Mouse (Mus musculus) CH12.LX (cell line): ENCODE measurements around the gene Olfr822. TPM values are rescaled to one million over a fixed set of nuclear protein-coding genes. Genes with fewer than 3 reads are reported as not detected.

Experiments
- DNase-seq: peaks from one replicate; pipeline ENCODE4 v3.0.0-alpha.2; 2013; ENCODE audit errors: extremely low read depth
- H3K27ac ChIP-seq: 2 replicates; pipeline ENCODE4 v1.5.1; 2012; ENCODE audit warnings: low read depth, mild to moderate bottlenecking, control low read depth, moderate library complexity; ENCODE audit not compliant: insufficient read depth
- H3K27me3 ChIP-seq: replicated peaks from 2 replicates; pipeline ENCODE3; 2012; ENCODE audit warnings: inconsistent platforms
- H3K36me3 ChIP-seq, 2 experiments: replicated peaks in 1 of 2; 2 replicates each; pipeline versions ENCODE3 to v1.6.1; 2012; ENCODE audit warnings: inconsistent platforms in 1 of 2, low read length in 1 of 2, mild to moderate bottlenecking in 1 of 2, mixed read lengths in 1 of 2, moderate library complexity in 1 of 2; ENCODE audit not compliant: control insufficient read depth in 1 of 2, insufficient read depth in 1 of 2
- H3K4me1 ChIP-seq, 2 experiments: 2 replicates each; pipeline ENCODE4 v1.6.1; 2012; ENCODE audit warnings: inconsistent platforms in 1 of 2, moderate library complexity in 1 of 2; ENCODE audit not compliant: insufficient read depth in 2 of 2, control insufficient read depth in 1 of 2
- H3K4me2 ChIP-seq: 2 replicates; pipeline ENCODE4 v1.6.1; 2012; ENCODE audit warnings: low read depth, mild to moderate bottlenecking, control low read depth; ENCODE audit not compliant: poor library complexity, insufficient read depth, severe bottlenecking
- H3K4me3 ChIP-seq, 3 experiments: fragments of 150-350 bp in 1 of 3; sonication (generic) in 1 of 3; replicated peaks in 1 of 3; 2 replicates each; pipeline versions ENCODE3 to v1.5.1; 2011 to 2012; ENCODE audit warnings: low read depth in 2 of 3, low read length in 2 of 3, mild to moderate bottlenecking in 2 of 3, moderate library complexity in 2 of 3, control low read depth in 1 of 3, improper control_type of control experiment in 1 of 3, inconsistent platforms in 1 of 3, mixed read lengths in 1 of 3; ENCODE audit not compliant: poor library complexity in 1 of 3
- H3K79me2 ChIP-seq: replicated peaks from 2 replicates; pipeline ENCODE4 v1.6.1; 2012; ENCODE audit warnings: mild to moderate bottlenecking, moderate library complexity; ENCODE audit not compliant: control insufficient read depth, poor library complexity, insufficient read depth, severe bottlenecking; ENCODE audit errors: extremely low read depth
- H3K9ac ChIP-seq: 2 replicates; pipeline ENCODE4 v1.6.1; 2012; ENCODE audit warnings: low read depth, mild to moderate bottlenecking, control low read depth, moderate library complexity; ENCODE audit not compliant: insufficient read depth
- H3K9me3 ChIP-seq: replicated peaks from 2 replicates; pipeline ENCODE3; 2012; ENCODE audit warnings: low read length, inconsistent platforms, mixed read lengths
- CHD1 ChIP-seq: IDR thresholded peaks from 2 replicates; pipeline ENCODE4 v1.6.1; 2012; ENCODE audit warnings: low read depth, low read length, improper control_type of control experiment, inconsistent platforms
- CHD2 ChIP-seq: IDR thresholded peaks from 2 replicates; pipeline ENCODE4 v1.6.1; 2011; ENCODE audit warnings: low read length, improper control_type of control experiment
- EP300 ChIP-seq: IDR thresholded peaks from 2 replicates; pipeline ENCODE4 v1.6.1; 2011; ENCODE audit warnings: low read length, improper control_type of control experiment
- ETS1 ChIP-seq: conservative IDR thresholded peaks from 2 replicates; pipeline ENCODE4 v1.6.1; 2012; ENCODE audit warnings: low read depth, mild to moderate bottlenecking, inconsistent platforms, low read length, improper control_type of control experiment, moderate library complexity
- GABPA ChIP-seq: IDR thresholded peaks from 2 replicates; pipeline ENCODE4 v1.6.1; 2012; ENCODE audit warnings: low read depth, low read length, improper control_type of control experiment, inconsistent platforms; ENCODE audit not compliant: insufficient replicate concordance
- JUND ChIP-seq: conservative IDR thresholded peaks from 2 replicates; pipeline ENCODE4 v1.6.1; 2011; ENCODE audit warnings: low read depth, low read length, improper control_type of control experiment
- MAZ ChIP-seq: IDR thresholded peaks from 2 replicates; pipeline ENCODE4 v1.6.1; 2012; ENCODE audit warnings: low read depth, mild to moderate bottlenecking, inconsistent platforms, low read length, improper control_type of control experiment, moderate library complexity
- MXI1 ChIP-seq: IDR thresholded peaks from 2 replicates; pipeline ENCODE4 v1.6.1; 2011; ENCODE audit warnings: mild to moderate bottlenecking, low read depth, low read length, improper control_type of control experiment
- MYC ChIP-seq: IDR thresholded peaks from 2 replicates; pipeline ENCODE4 v1.6.1; 2011; ENCODE audit warnings: low read depth, mild to moderate bottlenecking, improper control_type of control experiment, low read length
- PAX5 ChIP-seq: IDR thresholded peaks from 2 replicates; pipeline ENCODE4 v1.6.1; 2012; ENCODE audit warnings: low read length, inconsistent platforms, mixed read lengths
- TCF12 ChIP-seq: IDR thresholded peaks from 2 replicates; pipeline ENCODE4 v1.6.1; 2014; ENCODE audit warnings: low read depth, mild to moderate bottlenecking, inconsistent platforms, low read length, improper control_type of control experiment
- UBTF ChIP-seq: IDR thresholded peaks from 2 replicates; pipeline ENCODE4 v1.6.1; 2012; ENCODE audit warnings: low read depth, mild to moderate bottlenecking, inconsistent platforms, low read length, improper control_type of control experiment, moderate library complexity
- dilution Hi-C: fragments of 300-500 bp; cut with MboI; formaldehyde crosslinking; loops from 2 replicates; pipeline ENCODE4 v1.14.3; 2020; ENCODE audit warnings: low sequenced_read_pairs; ENCODE audit not compliant: extremely low pct_unique_long_range_greater_than_20kb, extremely low pct_ligation_motif_present
- in situ Hi-C: fragments of 300-500 bp; cut with MboI; formaldehyde crosslinking; loops from 3 replicates; pipeline ENCODE4 v1.14.3; 2019; ENCODE audit warnings: low sequenced_read_pairs, low pct_ligation_motif_present, low pct_unique_long_range_greater_than_20kb, mixed read lengths
- polyA plus RNA-seq: library from polyadenylated mRNA; unstranded; fragments of >175 nt; gene quantifications from 2 replicates; pipeline ENCODE4 v1.2.1, GENCODE M21; 2012; ENCODE audit warnings: low read depth; ENCODE audit not compliant: insufficient read length
- total RNA-seq, 2 experiments: library from RNA; depleted of rRNA; stranded (reverse); fragments of 300-350 nt in 1 of 2; fragments of >200 nt in 1 of 2; gene quantifications; 2 replicates each; pipeline ENCODE4 v1.2.3; 2012 to 2014

Olfr822 gene
- not detected in 2 replicates for total RNA-seq (2012; rRNA removed)
- not detected in 2 replicates for total RNA-seq (2014; rRNA removed)
- polyA plus RNA-seq, result not detected in 2 replicates

DNA sequence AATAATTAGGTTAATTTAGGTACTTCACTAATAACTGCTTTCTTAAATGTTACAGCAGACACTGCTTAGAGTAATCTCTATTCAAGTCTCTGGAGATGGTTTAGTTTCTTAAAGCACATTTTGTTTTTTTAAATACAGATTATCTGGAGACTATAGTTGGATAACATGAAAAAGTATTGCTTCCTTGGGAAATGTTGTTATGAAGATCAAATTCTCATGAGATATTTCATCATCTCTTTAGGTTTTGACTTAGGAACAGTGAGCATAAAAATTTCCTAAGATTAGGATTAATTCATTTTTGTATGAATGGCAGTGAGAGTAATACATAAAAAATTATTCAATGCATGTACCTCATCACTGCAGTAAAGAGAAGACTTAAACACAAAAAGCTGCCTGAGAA is at the start of gene Olfr822:
TSS of gene Olfr822 (plus strand) at position 301 of the 400 bp plus-strand sequence.
- Histone ChIP-seq H3K4me1 (no peaks in the 10 kb centered on the region), H3K79me2 (no peaks in the 10 kb centered on the region), H3K27ac (no peak within 1 kb of the TSS), H3K4me2 (no peak within 1 kb of the TSS), H3K27me3 (no peaks in the 10 kb centered on the region), H3K9ac (no peak within 1 kb of the TSS), H3K9me3 (no peaks in the 10 kb centered on the region), H3K36me3 (no peaks in the 10 kb centered on the region), H3K4me3 (no peak within 1 kb of the TSS)
- in situ Hi-C loops (no loop called here), dilution Hi-C loops (no loop called here)
- TF ChIP-seq PAX5 (no peak), JUND (no peak), MAZ (no peak), GABPA (no peak), MYC (no peak)
- no peak for DNase-seq

DNA sequence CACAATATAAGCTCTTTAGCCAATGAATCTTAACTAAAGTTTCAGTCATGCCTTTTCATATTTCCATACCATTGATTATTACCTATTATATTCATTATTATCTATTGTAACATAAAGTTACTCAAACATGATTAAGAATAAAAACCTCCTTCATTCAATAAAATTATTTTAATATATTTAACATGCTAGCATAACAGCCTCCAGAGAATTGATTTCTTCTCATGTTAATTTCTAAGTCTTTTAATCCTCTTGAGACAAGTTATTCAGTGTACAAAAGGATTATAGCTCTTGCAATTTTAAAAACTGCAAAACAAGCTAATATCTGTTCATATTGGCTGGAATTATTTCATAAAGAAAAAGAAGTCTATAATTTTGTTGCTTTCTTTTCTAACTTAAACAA is 41.0 kb upstream of the Olfr822 start, which contains the start of gene Olfr821:
TSS of gene Olfr821 (plus strand) at position 301 of the 400 bp plus-strand sequence.
- no peak within 1 kb of the TSS for H3K4me2 ChIP-seq
- in situ Hi-C loops (no loop called here), dilution Hi-C loops (no loop called here)
- H3K4me1 ChIP-seq, result no peaks in the 10 kb centered on the region
- no peaks in the 10 kb centered on the region for H3K9me3 ChIP-seq
- no peak within 1 kb of the TSS for H3K4me3 ChIP-seq
- DNase-seq, result no peak
- H3K27ac ChIP-seq, result no peak within 1 kb of the TSS
- H3K36me3 ChIP-seq, result no peaks in the 10 kb centered on the region
- H3K9ac ChIP-seq, result no peak within 1 kb of the TSS
- TF ChIP-seq ETS1, result no peak
- TF ChIP-seq MXI1, result no peak
- TF ChIP-seq CHD2, result no peak
- TF ChIP-seq UBTF, result no peak
- TF ChIP-seq, all 38 proteins: peak for 0
- H3K79me2 ChIP-seq, result no peaks in the 10 kb centered on the region
- H3K27me3 ChIP-seq, result no peaks in the 10 kb centered on the region

DNA sequence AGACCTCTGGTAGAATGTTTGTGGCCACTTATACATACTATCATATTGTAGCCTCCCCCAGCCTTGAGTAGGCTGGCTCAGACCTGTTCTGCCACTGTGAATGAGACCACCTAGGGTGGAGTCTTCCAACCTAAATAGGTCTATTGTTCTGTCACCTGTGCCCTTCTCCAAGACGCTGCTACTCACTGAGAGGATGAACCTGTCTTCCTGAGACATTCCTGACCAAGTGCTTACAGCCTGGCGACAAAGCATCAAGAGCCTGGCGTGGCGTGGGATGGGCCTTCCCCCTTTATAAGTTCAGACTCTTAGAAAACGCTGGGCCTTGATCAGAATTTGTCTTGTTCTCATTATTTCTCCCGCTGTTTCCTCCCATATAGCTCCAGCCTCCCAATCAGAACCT is 33.9 kb upstream of the Olfr822 start:
- Histone ChIP-seq H3K79me2 (no peaks in the 10 kb centered on the region), H3K9me3 (no peaks in the 10 kb centered on the region), H3K27ac (no peak overlapping the region), H3K4me3 (no peak overlapping the region), H3K4me2 (no peak overlapping the region), H3K9ac (no peak overlapping the region), H3K36me3 (no peaks in the 10 kb centered on the region), H3K4me1 (no peaks in the 10 kb centered on the region), H3K27me3 (no peaks in the 10 kb centered on the region)
- no peak for DNase-seq
- in situ Hi-C loops (no loop called here), dilution Hi-C loops (no loop called here)
- no peak for TF ChIP-seq UBTF
- no peak for TF ChIP-seq CHD1
- no peak for TF ChIP-seq CHD2
- TF ChIP-seq TCF12, result no peak
- TF ChIP-seq EP300, result no peak
- no peak for TF ChIP-seq JUND
